Mouse (Mus musculus): ENCODE results near the gene March7. TPM values are rescaled to one million over a fixed set of nuclear protein-coding genes. Genes with fewer than 3 reads are reported as not detected.

The March7 gene
- polyA plus RNA-seq, 1 experiment from 2014 or later = 53.5 TPM

DNA sequence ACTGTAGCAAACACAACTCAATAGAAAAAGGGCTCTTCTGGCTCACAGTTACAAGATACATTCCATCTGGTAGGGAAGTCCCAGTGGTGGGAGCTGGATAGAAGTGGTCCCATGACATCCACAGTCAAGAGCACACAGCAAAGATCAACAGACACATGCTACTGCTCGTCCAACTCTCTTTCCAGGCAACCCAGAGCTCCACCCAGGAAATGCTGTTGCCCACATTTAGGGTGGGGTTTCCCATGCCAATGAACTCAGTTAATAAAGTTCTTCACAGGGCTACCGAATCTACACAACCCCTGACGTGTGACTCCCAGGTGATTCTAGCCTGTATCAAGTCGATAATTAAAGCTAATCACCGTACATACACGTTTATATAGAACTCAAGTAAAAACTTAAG, 5.5 kb upstream of the March7 start:
- no peak overlapping the region for H3K9ac ChIP-seq (ENCODE audit: low read length)
- WGBS = 75% methylated on average over 6 of the region's 6 CpGs
- ATAC-seq (replicated peaks; ENCODE audit: extremely low read depth, insufficient read depth, low FRiP score) = no peak
- H3K4me2 ChIP-seq (ENCODE audit: low read depth, low read length) = no peak overlapping the region
- H3K4me3 ChIP-seq (ENCODE audit: low read length) = no peak overlapping the region
- H3K9me3 ChIP-seq (replicated peaks; ENCODE audit: control insufficient read depth, low read length) = no peaks in the 10 kb centered on the region
- H3K36me3 ChIP-seq (ENCODE audit: control insufficient read depth, insufficient read depth) = peaks cover 12% of the 10 kb centered on the region; the same call in 1 of the 2 replicates
- no peak overlapping the region for H3K27ac ChIP-seq (ENCODE audit: low read length)
- no peaks in the 10 kb centered on the region for H3K27me3 ChIP-seq (ENCODE audit: control insufficient read depth, insufficient read depth, low read length)
- H3K4me1 ChIP-seq (ENCODE audit: control insufficient read depth, insufficient read depth, low read length) = peaks cover 8% of the 10 kb centered on the region

GRCm38 (mm10) chr2:60205795-60206194, 3.9 kb upstream of the March7 start:
- no peak for ATAC-seq (replicated peaks; ENCODE audit: extremely low read depth, insufficient read depth, low FRiP score)

GRCm38 (mm10) chr2:60209122-60209611, 520 bp upstream of the March7 start:
- peak; percentile 42 for ATAC-seq (replicated peaks; ENCODE audit: extremely low read depth, insufficient read depth, low FRiP score)
- Histone ChIP-seq H3K9ac (ENCODE audit: low read length) (peak overlapping the region; percentile 97), H3K4me1 (ENCODE audit: control insufficient read depth, insufficient read depth, low read length) (peaks cover 31% of the 10 kb centered on the region), H3K27ac (ENCODE audit: low read length) (peak overlapping the region; percentile 87), H3K27me3 (ENCODE audit: control insufficient read depth, insufficient read depth, low read length) (no peaks in the 10 kb centered on the region), H3K36me3 (ENCODE audit: control insufficient read depth, insufficient read depth) (peaks cover 23% of the 10 kb centered on the region; the same call in 1 of the 2 replicates), H3K4me2 (ENCODE audit: low read depth, low read length) (peak overlapping the region; percentile 83), H3K9me3 (replicated peaks; ENCODE audit: control insufficient read depth, low read length) (no peaks in the 10 kb centered on the region), H3K4me3 (ENCODE audit: low read length) (peak overlapping the region; percentile 95)
- WGBS = under 1% methylated on average over 26 of the region's 35 CpGs

More at GRCm38 (mm10) chr2:60205795-60206194, 3.9 kb upstream of the March7 start:
- no peaks in the 10 kb centered on the region for H3K27me3 ChIP-seq (ENCODE audit: control insufficient read depth, insufficient read depth, low read length)
- H3K9ac ChIP-seq (ENCODE audit: low read length) = no peak overlapping the region
- peaks cover 8% of the 10 kb centered on the region for H3K4me1 ChIP-seq (ENCODE audit: control insufficient read depth, insufficient read depth, low read length)
- H3K4me3 ChIP-seq (ENCODE audit: low read length) = no peak overlapping the region
- WGBS = 89% methylated on average over 6 of the region's 6 CpGs
- no peak overlapping the region for H3K4me2 ChIP-seq (ENCODE audit: low read depth, low read length)
- H3K27ac ChIP-seq (ENCODE audit: low read length) = no peak overlapping the region
- H3K9me3 ChIP-seq (replicated peaks; ENCODE audit: control insufficient read depth, low read length) = no peaks in the 10 kb centered on the region
- peaks cover 12% of the 10 kb centered on the region; the same call in 1 of the 2 replicates for H3K36me3 ChIP-seq (ENCODE audit: control insufficient read depth, insufficient read depth)

GRCm38 (mm10) chr2:60210821-60211220, 1.1 kb downstream of the March7 start:
- H3K4me3 ChIP-seq (ENCODE audit: low read length) = peak overlapping the region; percentile 95
- no peaks in the 10 kb centered on the region for H3K27me3 ChIP-seq (ENCODE audit: control insufficient read depth, insufficient read depth, low read length)
- WGBS = 4% methylated on average over 5 of the region's 5 CpGs
- peaks cover 17% of the 10 kb centered on the region; the same call in 1 of the 2 replicates for H3K36me3 ChIP-seq (ENCODE audit: control insufficient read depth, insufficient read depth)
- peaks cover 39% of the 10 kb centered on the region for H3K4me1 ChIP-seq (ENCODE audit: control insufficient read depth, insufficient read depth, low read length)
- peak overlapping the region; percentile 86 for H3K4me2 ChIP-seq (ENCODE audit: low read depth, low read length)
- no peaks in the 10 kb centered on the region for H3K9me3 ChIP-seq (replicated peaks; ENCODE audit: control insufficient read depth, low read length)
- ATAC-seq (replicated peaks; ENCODE audit: extremely low read depth, insufficient read depth, low FRiP score) = no peak
- peak overlapping the region; percentile 93 for H3K27ac ChIP-seq (ENCODE audit: low read length)
- H3K9ac ChIP-seq (ENCODE audit: low read length) = peak overlapping the region; percentile 97

GRCm38 (mm10) chr2:60212488-60212887, 2.8 kb downstream of the March7 start:
- Histone ChIP-seq H3K4me2 (ENCODE audit: low read depth, low read length) (no peak overlapping the region), H3K27ac (ENCODE audit: low read length) (no peak overlapping the region), H3K9ac (ENCODE audit: low read length) (no peak overlapping the region), H3K27me3 (ENCODE audit: control insufficient read depth, insufficient read depth, low read length) (no peaks in the 10 kb centered on the region), H3K9me3 (replicated peaks; ENCODE audit: control insufficient read depth, low read length) (no peaks in the 10 kb centered on the region), H3K4me1 (ENCODE audit: control insufficient read depth, insufficient read depth, low read length) (peaks cover 54% of the 10 kb centered on the region), H3K36me3 (ENCODE audit: control insufficient read depth, insufficient read depth) (peaks cover 12% of the 10 kb centered on the region; the same call in 1 of the 2 replicates), H3K4me3 (ENCODE audit: low read length) (no peak overlapping the region)
- no peak for ATAC-seq (replicated peaks; ENCODE audit: extremely low read depth, insufficient read depth, low FRiP score)

GRCm38 (mm10) chr2:60214683-60215082, 5.0 kb downstream of the March7 start:
- no peaks in the 10 kb centered on the region for H3K9me3 ChIP-seq (replicated peaks; ENCODE audit: control insufficient read depth, low read length)
- H3K9ac ChIP-seq (ENCODE audit: low read length) = no peak overlapping the region
- peaks cover 50% of the 10 kb centered on the region for H3K4me1 ChIP-seq (ENCODE audit: control insufficient read depth, insufficient read depth, low read length)
- no peaks in the 10 kb centered on the region for H3K27me3 ChIP-seq (ENCODE audit: control insufficient read depth, insufficient read depth, low read length)
- no peak overlapping the region for H3K27ac ChIP-seq (ENCODE audit: low read length)
- WGBS = 89% methylated on average over 2 of the region's 2 CpGs
- H3K4me2 ChIP-seq (ENCODE audit: low read depth, low read length) = no peak overlapping the region
- H3K4me3 ChIP-seq (ENCODE audit: low read length) = no peak overlapping the region
- ATAC-seq (replicated peaks; ENCODE audit: extremely low read depth, insufficient read depth, low FRiP score) = no peak
- H3K36me3 ChIP-seq (ENCODE audit: control insufficient read depth, insufficient read depth) = peaks cover 12% of the 10 kb centered on the region; the same call in 1 of the 2 replicates

- peaks cover 49% of the 10 kb centered on the region for H3K4me1 ChIP-seq (ENCODE audit: control insufficient read depth, insufficient read depth, low read length)
Measured at GRCm38 (mm10) chr2:60216547-60217153, 7.0 kb downstream of the March7 start.

GRCm38 (mm10) chr2:60217620-60218019, 7.9 kb downstream of the March7 start:
- WGBS = 57% methylated on average over 6 of the region's 6 CpGs
- Histone ChIP-seq H3K36me3 (ENCODE audit: control insufficient read depth, insufficient read depth) (0 out of 2 replicates have a peak, but pooled peaks cover 6% of the 10 kb centered on the region), H3K4me2 (ENCODE audit: low read depth, low read length) (no peak overlapping the region), H3K9ac (ENCODE audit: low read length) (no peak overlapping the region), H3K9me3 (replicated peaks; ENCODE audit: control insufficient read depth, low read length) (no peaks in the 10 kb centered on the region), H3K27ac (ENCODE audit: low read length) (no peak overlapping the region), H3K4me3 (ENCODE audit: low read length) (no peak overlapping the region), H3K27me3 (ENCODE audit: control insufficient read depth, insufficient read depth, low read length) (no peaks in the 10 kb centered on the region), H3K4me1 (ENCODE audit: control insufficient read depth, insufficient read depth, low read length) (peaks cover 45% of the 10 kb centered on the region)
- no peak for ATAC-seq (replicated peaks; ENCODE audit: extremely low read depth, insufficient read depth, low FRiP score)

More at GRCm38 (mm10) chr2:60216547-60217153, 7.0 kb downstream of the March7 start:
- H3K9ac ChIP-seq (ENCODE audit: low read length) = no peak overlapping the region
- peak overlapping the region; percentile 40; the same call in 1 of the 2 replicates for H3K27ac ChIP-seq (ENCODE audit: low read length)
- no peak overlapping the region for H3K4me2 ChIP-seq (ENCODE audit: low read depth, low read length)
- H3K9me3 ChIP-seq (replicated peaks; ENCODE audit: control insufficient read depth, low read length) = no peaks in the 10 kb centered on the region
- H3K36me3 ChIP-seq (ENCODE audit: control insufficient read depth, insufficient read depth) = peaks cover 9% of the 10 kb centered on the region; the same call in 1 of the 2 replicates
- 68% methylated on average over 4 of the region's 4 CpGs for WGBS
- H3K27me3 ChIP-seq (ENCODE audit: control insufficient read depth, insufficient read depth, low read length) = no peaks in the 10 kb centered on the region
- H3K4me3 ChIP-seq (ENCODE audit: low read length) = no peak overlapping the region
- no peak for ATAC-seq (replicated peaks; ENCODE audit: extremely low read depth, insufficient read depth, low FRiP score)

- Histone ChIP-seq H3K27me3 (ENCODE audit: control insufficient read depth, insufficient read depth, low read length) (no peaks in the 10 kb centered on the region), H3K9me3 (replicated peaks; ENCODE audit: control insufficient read depth, low read length) (no peaks in the 10 kb centered on the region), H3K9ac (ENCODE audit: low read length) (no peak overlapping the region), H3K4me2 (ENCODE audit: low read depth, low read length) (no peak overlapping the region), H3K4me1 (ENCODE audit: control insufficient read depth, insufficient read depth, low read length) (peaks cover 26% of the 10 kb centered on the region), H3K27ac (ENCODE audit: low read length) (no peak overlapping the region), H3K4me3 (ENCODE audit: low read length) (no peak overlapping the region), H3K36me3 (ENCODE audit: control insufficient read depth, insufficient read depth) (no peaks in the 10 kb centered on the region)
- 43% methylated on average over 6 of the region's 6 CpGs for WGBS
- ATAC-seq (replicated peaks; ENCODE audit: extremely low read depth, insufficient read depth, low FRiP score) = peak; percentile 65; the same call in 1 of the 2 replicates
Measured at GRCm38 (mm10) chr2:60221236-60221635, 11.5 kb downstream of the March7 start.
